In genomic region chr7:6731373-6731772, GRCm38 (mm10) we compare ENCODE assay signal across 10 mouse cellular contexts. TPM values are rescaled to one million over a fixed set of nuclear protein-coding genes. Genes with fewer than 3 reads are reported as not detected.
DNase-seq lines count a peak whose midpoint lies in the region; ATAC-seq and TF ChIP-seq lines count a peak whose summit lies in the region.
"Had no signal": no experiment of that assay in that cellular context is flagged by ENCODE, and none has a peak within 500 bp of the region (broad histone marks: within the 10 kb centered on the region; RNA-seq: fewer than 3 reads in every experiment).

No protein-coding gene starts in this region.

- peak overlapping the region; percentile 63 for H3K4me2 ChIP-seq in heart, embryonic 11.5 days
- H3K4me2 ChIP-seq in hindbrain, embryonic 12.5 days (replicated peaks): peak overlapping the region; percentile 56
- H3K4me2 ChIP-seq in liver, postnatal 0 days (ENCODE audit: low read depth, low read length): 0 out of 2 replicates have a peak overlapping the region, but pooled peaks have one; percentile 59

- no peaks in the 10 kb centered on the region for H3K4me1 ChIP-seq in heart, embryonic 11.5 days (ENCODE audit: control insufficient read depth, insufficient read depth, low read length)
- no peaks in the 10 kb centered on the region for H3K4me1 ChIP-seq in ES-Bruce4 (ENCODE audit: control insufficient read depth, insufficient read depth, low read length)
- no peaks in the 10 kb centered on the region for H3K4me1 ChIP-seq in hindbrain, embryonic 12.5 days
- H3K4me1 ChIP-seq in liver, postnatal 0 days (ENCODE audit: insufficient read depth): no peaks in the 10 kb centered on the region

- 51% methylated on average over 3 of the region's 3 CpGs for WGBS in heart, embryonic 11.5 days (ENCODE audit: insufficient replicate concordance)
- WGBS in hindbrain, embryonic 12.5 days: 44% methylated on average over 3 of the region's 3 CpGs
- 44% methylated on average over 3 of the region's 3 CpGs for WGBS in liver, postnatal 0 days (ENCODE audit: insufficient replicate concordance)

- H3K27me3 ChIP-seq in heart, embryonic 11.5 days (ENCODE audit: control insufficient read depth, insufficient read depth, low read length): no peaks in the 10 kb centered on the region
- no peaks in the 10 kb centered on the region for H3K27me3 ChIP-seq in ES-Bruce4 (ENCODE audit: control insufficient read depth, insufficient read depth, low read length, poor library complexity, severe bottlenecking)
- H3K27me3 ChIP-seq in hindbrain, embryonic 12.5 days: no peaks in the 10 kb centered on the region
- no peaks in the 10 kb centered on the region for H3K27me3 ChIP-seq in liver, postnatal 0 days (ENCODE audit: insufficient read depth, low read length)

- no peak for TF ChIP-seq CTCF in ES-Bruce4 (IDR thresholded peaks at IDR 0.05; ENCODE audit: low read depth, low read length)
- no peak for TF ChIP-seq CTCF in liver, postnatal 0 days (IDR thresholded peaks at IDR 0.05; ENCODE audit: low read depth)

- peaks cover 4% of the 10 kb centered on the region; the same call in 1 of the 2 replicates for H3K36me3 ChIP-seq in heart, embryonic 11.5 days (ENCODE audit: control insufficient read depth, insufficient read depth, low read length)
- H3K36me3 ChIP-seq in ES-Bruce4 (ENCODE audit: control insufficient read depth, insufficient read depth, low read length, poor library complexity, severe bottlenecking): no peaks in the 10 kb centered on the region
- H3K36me3 ChIP-seq in hindbrain, embryonic 12.5 days: no peaks in the 10 kb centered on the region
- no peaks in the 10 kb centered on the region for H3K36me3 ChIP-seq in liver, postnatal 0 days (replicated peaks; ENCODE audit: insufficient read depth, low read length)

- no peak for DNase-seq in heart, postnatal 10 days
- no peak for DNase-seq in liver, postnatal 0 days
- DNase-seq in B cell, adult 2 months: no peak
- DNase-seq in layer of hippocampus, adult 9-11 months: no peak
- DNase-seq: thymus, postnatal 36 days had no signal

- H3K9ac ChIP-seq in heart, embryonic 11.5 days (ENCODE audit: low read depth, low read length): peak overlapping the region; percentile 75
- H3K9ac ChIP-seq in ES-Bruce4 (ENCODE audit: low read depth, poor library complexity, severe bottlenecking): 0 out of 2 replicates have a peak overlapping the region, but pooled peaks have one; percentile 29
- peak overlapping the region; percentile 52; the same call in 1 of the 2 replicates for H3K9ac ChIP-seq in hindbrain, embryonic 12.5 days
- H3K9ac ChIP-seq in liver, postnatal 0 days (replicated peaks): 0 out of 2 replicates have a peak overlapping the region, but pooled peaks have one; percentile 3

- H3K27ac ChIP-seq in heart, embryonic 11.5 days (ENCODE audit: low read depth, low read length): peak overlapping the region; percentile 78
- no peak overlapping the region for H3K27ac ChIP-seq in ES-Bruce4 (ENCODE audit: insufficient read depth, low read length)
- H3K27ac ChIP-seq in hindbrain, embryonic 12.5 days: no peak overlapping the region
- H3K27ac ChIP-seq in liver, postnatal 0 days (ENCODE audit: low read depth): peak overlapping the region; percentile 81; the same call in 1 of the 2 replicates

- ATAC-seq in heart, embryonic 11.5 days (replicated peaks; ENCODE audit: insufficient number of reproducible peaks, low FRiP score, low TSS enrichment): no peak
- ATAC-seq in hindbrain, embryonic 12.5 days (ENCODE audit: low FRiP score): no peak
- no peak for ATAC-seq in liver, postnatal 0 days
- ATAC-seq in megakaryocyte progenitor cell, adult 5-6 weeks (replicated peaks; ENCODE audit: poor library complexity): no peak

- no peak for TF ChIP-seq EP300 in ES-Bruce4 (IDR thresholded peaks at IDR 0.05; ENCODE audit: insufficient read depth, low read depth, low read length)
- no peak for TF ChIP-seq EP300 in liver, postnatal 0 days (IDR thresholded peaks at IDR 0.05; ENCODE audit: low read depth)

- peaks cover 37% of the 10 kb centered on the region for H3K9me3 ChIP-seq in heart, embryonic 11.5 days (replicated peaks; ENCODE audit: control insufficient read depth, low read length)
- H3K9me3 ChIP-seq in ES-Bruce4 (replicated peaks; ENCODE audit: control insufficient read depth, insufficient read depth, low read length, poor library complexity, severe bottlenecking): peaks cover 14% of the 10 kb centered on the region
- peaks cover 28% of the 10 kb centered on the region for H3K9me3 ChIP-seq in hindbrain, embryonic 12.5 days (replicated peaks)
- H3K9me3 ChIP-seq in liver, postnatal 0 days (ENCODE audit: low read length): peaks cover 12% of the 10 kb centered on the region; the same call in 1 of the 2 replicates

- peak overlapping the region; percentile 65 for H3K4me3 ChIP-seq in heart, embryonic 11.5 days (ENCODE audit: low read depth, low read length)
- H3K4me3 ChIP-seq in ES-Bruce4 (ENCODE audit: low read depth, low read length): no peak overlapping the region
- H3K4me3 ChIP-seq in hindbrain, embryonic 12.5 days: peak overlapping the region; percentile 59
- peak overlapping the region; percentile 53 for H3K4me3 ChIP-seq in liver, postnatal 0 days (ENCODE audit: low read depth, low read length)

- intact Hi-C loops in heart, postnatal 10 days (cut with DNase I): no loop called here

- TF ChIP-seq POLR2A in ES-Bruce4 (IDR thresholded peaks at IDR 0.05; ENCODE audit: insufficient read depth, low read length): no peak

RNA-seq across cellular contexts. Expression of gene Usp29, which starts 1.0 kb away (rescaled TPM):
- 14.5 and 15.5 TPM in 2 replicates for polyA plus RNA-seq in heart, embryonic 11.5 days (2014; fragmentation: Nextera tagmentation; extraction: Ambion mirVana)
- total RNA-seq in heart, postnatal 10 days (2021): 1 to 10 TPM in 1 of 2 experiments, under 1 TPM in 1; 0.87 to 1.2 TPM
- polyA plus RNA-seq in ES-Bruce4 (2011; ENCODE audit: insufficient read depth, insufficient read length, low read depth, missing spikeins): 12.8 and 14.2 TPM in 2 replicates
- 20.3 and 22.8 TPM in 2 replicates for polyA plus RNA-seq in hindbrain, embryonic 12.5 days (2016; fragmentation: Nextera tagmentation; extraction: Ambion mirVana)
- polyA plus RNA-seq in liver, postnatal 0 days (2015; fragmentation: Nextera tagmentation; extraction: Ambion mirVana): 1.1 and 1.5 TPM in 2 replicates
- total RNA-seq in megakaryocyte progenitor cell, adult 5-6 weeks (2015): not detected in 2 replicates
- total RNA-seq in megakaryocyte progenitor cell, adult 5-6 weeks (2017): not detected in 2 replicates
- polyA plus RNA-seq: gonadal fat pad, adult 2 months had no signal

RNA-seq across cellular contexts. Expression of gene Peg3, which starts 1.1 kb away (rescaled TPM):
- 214 TPM in 2 replicates for polyA plus RNA-seq in heart, embryonic 11.5 days (2014; fragmentation: Nextera tagmentation; extraction: Ambion mirVana)
- 10 to 100 TPM; 41.1 to 46.9 TPM for total RNA-seq in heart, postnatal 10 days (2021)
- 216 and 228 TPM in 2 replicates for polyA plus RNA-seq in ES-Bruce4 (2011; ENCODE audit: insufficient read depth, insufficient read length, low read depth, missing spikeins)
- polyA plus RNA-seq in hindbrain, embryonic 12.5 days (2016; fragmentation: Nextera tagmentation; extraction: Ambion mirVana): 175 and 205 TPM in 2 replicates
- polyA plus RNA-seq in liver, postnatal 0 days (2015; fragmentation: Nextera tagmentation; extraction: Ambion mirVana): 29.6 and 36.4 TPM in 2 replicates
- not detected in 2 replicates for total RNA-seq in megakaryocyte progenitor cell, adult 5-6 weeks (2015)
- not detected in 2 replicates for total RNA-seq in megakaryocyte progenitor cell, adult 5-6 weeks (2017)

RNA-seq across cellular contexts. Expression of gene Zim1, which starts 35.1 kb away (rescaled TPM):
- polyA plus RNA-seq in heart, embryonic 11.5 days (2014; fragmentation: Nextera tagmentation; extraction: Ambion mirVana): 20.3 and 21.5 TPM in 2 replicates
- 1 to 10 TPM; 7.8 to 9.6 TPM for total RNA-seq in heart, postnatal 10 days (2021)
- polyA plus RNA-seq in ES-Bruce4 (2011; ENCODE audit: insufficient read depth, insufficient read length, low read depth, missing spikeins): 5.2 and 10.3 TPM in 2 replicates
- 2.3 and 3.0 TPM in 2 replicates for polyA plus RNA-seq in hindbrain, embryonic 12.5 days (2016; fragmentation: Nextera tagmentation; extraction: Ambion mirVana)
- polyA plus RNA-seq in liver, postnatal 0 days (2015; fragmentation: Nextera tagmentation; extraction: Ambion mirVana): 0.71 and 0.90 TPM in 2 replicates
- not detected in 2 replicates for total RNA-seq in megakaryocyte progenitor cell, adult 5-6 weeks (2015)
- not detected in 2 replicates for total RNA-seq in megakaryocyte progenitor cell, adult 5-6 weeks (2017)

Comparison
In these comparisons a context has a peak if more than half of its experiments do, and no peak if none do; other contexts are left out.
1. H3K27ac ChIP-seq: peak in heart, embryonic 11.5 days (single experiment) and liver, postnatal 0 days (single experiment); none in ES-Bruce4 (single experiment) and hindbrain, embryonic 12.5 days (single experiment).
2. H3K9ac ChIP-seq: peak in every context shown above with its lines; median percentile 75 in heart, embryonic 11.5 days; 52 in hindbrain, embryonic 12.5 days; 29 in ES-Bruce4; 3 in liver, postnatal 0 days.
3. Peak in every context shown above with its lines, with median percentiles within 50 percentile points of each other: H3K4me2 ChIP-seq.